Mouse (Mus musculus) urinary bladder, postnatal 25 days (tissue): ENCODE results near the gene Tut1.

Experiments
- DNase-seq: peaks from one replicate; pipeline ENCODE4 v3.0.0; 2022; ENCODE audit warnings: low spot score

Tut1 gene

GRCm38 (mm10) chr19:8953135-8954039, at the start of gene Tut1:
TSS of gene Tut1 (plus strand) at chr19:8953847.
- DNase-seq: peak; percentile 81

- DNase-seq: no peak
These were observed 45.1 kb upstream of the Tut1 start for GRCm38 (mm10) chr19:8908531-8908930.

DNA sequence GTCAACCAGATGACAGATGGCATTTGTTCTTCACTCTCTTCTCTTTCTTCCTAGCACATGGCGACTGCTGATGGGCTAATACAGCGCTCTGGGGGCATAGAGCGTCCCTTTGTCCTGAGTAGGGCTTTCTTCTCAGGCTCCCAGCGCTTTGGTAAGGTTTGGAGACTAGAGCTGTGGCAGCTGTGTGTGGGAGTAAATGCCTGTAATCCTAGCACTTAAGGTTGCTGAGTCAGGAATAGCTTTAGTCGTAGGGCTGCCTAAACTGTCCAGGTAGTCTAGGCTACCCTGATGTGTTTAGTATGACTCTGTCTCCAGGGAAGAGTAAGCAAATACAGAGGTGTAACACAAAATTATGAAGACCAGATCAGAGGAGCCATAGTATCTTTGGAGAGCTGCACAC, 41.8 kb upstream of the Tut1 start:
- no peak for DNase-seq

DNA sequence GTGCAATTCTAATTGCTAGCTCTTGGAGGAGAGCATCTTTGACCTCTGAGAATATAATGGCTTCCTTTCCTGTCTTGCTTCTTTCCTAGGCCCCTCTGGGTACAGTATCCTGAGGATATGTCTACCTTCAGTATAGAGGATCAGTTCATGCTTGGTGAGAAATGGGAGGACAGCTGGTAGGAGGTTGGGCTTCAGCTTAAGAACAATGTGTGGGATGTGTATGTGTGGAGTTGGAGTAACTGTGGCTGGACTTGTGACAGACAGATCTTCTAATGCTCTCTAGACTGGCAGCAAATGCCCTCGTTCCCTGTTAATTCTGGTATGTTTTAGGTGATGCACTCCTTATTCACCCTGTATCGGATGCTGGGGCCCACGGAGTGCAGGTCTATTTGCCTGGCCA, 39.4 kb upstream of the Tut1 start:
- no peak for DNase-seq

DNA sequence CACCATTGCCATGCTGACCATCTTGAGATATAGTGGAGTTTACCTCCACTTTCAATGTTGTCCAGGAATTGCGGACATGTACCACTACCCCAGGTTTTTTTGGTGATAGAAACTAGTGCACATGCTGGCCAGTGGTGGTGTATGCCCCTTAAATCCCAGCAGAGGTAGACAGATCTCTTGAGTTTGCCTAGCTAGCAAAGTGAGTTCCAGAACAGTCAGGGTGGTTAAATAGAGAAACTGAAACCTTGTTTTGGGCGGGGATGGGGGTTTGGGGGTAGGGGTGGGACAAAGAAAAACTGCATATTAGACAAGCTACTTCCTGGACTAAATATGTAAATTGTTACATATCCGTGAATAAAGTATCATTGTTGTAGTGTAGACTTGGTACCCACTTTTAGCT, 34.6 kb upstream of the Tut1 start:
- no peak for DNase-seq

- DNase-seq: no peak
These were observed 34.0 kb upstream of the Tut1 start for GRCm38 (mm10) chr19:8919684-8920072.

GRCm38 (mm10) chr19:8920073-8920736, 33.4 kb upstream of the Tut1 start, which contains the start of gene B3gat3:
TSS of gene B3gat3 (plus strand) at chr19:8920374.
- peak; percentile 92 for DNase-seq

DNA sequence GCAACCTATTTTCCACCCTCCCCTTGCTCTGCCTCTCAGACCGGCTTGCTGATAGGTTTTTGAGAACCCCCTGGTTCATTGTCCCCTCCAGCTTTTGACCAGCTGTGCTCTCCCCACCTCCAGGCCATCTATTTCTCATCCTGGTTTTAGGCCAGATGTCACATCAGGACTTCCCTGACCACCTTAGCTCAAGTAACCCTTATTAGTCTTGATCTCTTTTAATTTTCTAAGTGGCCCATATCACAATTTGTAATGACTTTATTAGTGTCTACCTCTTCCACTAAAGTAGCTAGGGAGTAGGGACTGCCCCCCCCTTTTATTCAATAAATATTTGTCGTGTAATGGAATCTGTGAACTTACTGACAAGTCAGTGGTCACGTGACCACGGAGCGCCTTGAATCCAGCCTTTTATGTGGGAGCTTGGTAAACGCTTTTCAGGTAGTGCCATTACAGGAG, 32.8 kb upstream of the Tut1 start:
- DNase-seq: no peak

DNA sequence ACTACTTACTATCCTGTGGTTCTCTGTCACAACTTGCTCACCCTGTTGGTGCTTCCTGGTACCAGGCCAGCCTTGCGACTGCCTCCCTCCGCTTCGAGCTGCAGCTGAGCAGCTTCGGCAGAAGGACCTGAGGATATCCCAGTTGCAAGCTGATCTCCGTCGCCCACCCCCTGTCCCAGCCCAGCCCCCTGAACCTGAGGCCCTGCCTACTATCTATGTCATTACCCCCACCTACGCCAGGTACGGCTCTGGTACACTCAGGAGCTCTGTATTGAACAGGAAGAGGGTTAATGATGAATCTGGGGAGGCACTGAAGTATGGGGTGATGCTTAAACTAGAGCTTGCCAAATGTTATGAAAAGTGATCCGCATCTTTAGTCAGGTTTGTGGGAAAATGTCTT, 31.9 kb upstream of the Tut1 start:
- no peak for DNase-seq

GRCm38 (mm10) chr19:8926766-8927165, 26.9 kb upstream of the Tut1 start:
- DNase-seq: no peak

DNA sequence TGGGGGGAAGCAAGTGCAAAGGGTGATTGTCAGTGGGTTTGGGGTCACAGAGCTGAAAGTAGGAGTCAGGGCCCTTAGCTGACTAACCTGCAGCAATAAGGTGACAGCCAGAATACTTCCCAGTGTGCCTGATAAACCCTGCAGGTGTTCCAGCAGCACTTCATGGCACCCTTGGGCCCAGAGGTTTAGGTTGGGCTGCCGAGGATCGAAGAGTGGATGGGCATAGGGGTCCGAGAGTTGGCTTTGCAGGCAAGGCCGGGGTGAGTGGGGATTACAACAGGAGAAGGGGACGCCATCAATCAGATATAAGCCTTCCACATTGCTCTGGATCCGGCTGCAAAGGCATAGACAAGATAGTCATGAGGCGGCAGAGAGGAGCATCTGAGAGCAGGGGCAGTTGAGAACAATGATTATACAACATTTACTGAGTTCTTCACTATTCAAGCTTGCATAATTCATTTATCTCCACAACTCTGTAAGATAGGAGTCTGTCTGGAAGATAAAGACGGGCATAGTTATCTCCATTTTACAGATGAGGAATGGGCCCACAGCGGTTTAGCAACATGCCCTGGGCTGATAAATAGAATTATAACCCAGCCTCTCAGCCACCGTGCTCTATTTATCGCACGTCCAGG, 25.6 kb upstream of the Tut1 start:
- DNase-seq: no peak

DNA sequence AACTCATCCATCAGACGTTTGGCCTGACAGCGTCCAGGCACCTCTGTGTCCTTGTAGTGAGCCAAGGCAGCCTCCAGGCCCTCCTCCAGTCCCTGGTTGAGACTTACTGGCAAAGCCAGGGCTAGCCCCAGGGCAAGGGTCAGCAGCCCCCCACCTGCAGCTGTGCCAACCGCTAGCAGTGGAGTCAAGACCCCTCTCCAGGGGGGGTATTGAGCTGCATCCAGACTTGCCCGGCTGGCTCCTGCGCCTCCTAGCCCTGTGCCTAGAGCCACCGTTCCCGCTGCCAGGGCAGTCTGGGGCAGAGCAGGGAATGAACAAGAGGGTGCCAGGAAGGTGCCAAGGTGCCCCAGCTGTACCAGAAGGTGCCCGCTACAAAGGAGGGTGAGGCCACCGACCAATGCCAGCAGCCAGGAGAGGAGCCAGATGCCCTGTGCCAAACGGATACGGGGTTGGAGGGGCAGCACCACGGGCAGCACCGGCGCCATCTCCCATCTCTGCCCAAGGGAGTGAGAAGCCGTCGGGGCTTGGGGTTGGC, 24.9 kb upstream of the Tut1 start:
- no peak for DNase-seq

DNA sequence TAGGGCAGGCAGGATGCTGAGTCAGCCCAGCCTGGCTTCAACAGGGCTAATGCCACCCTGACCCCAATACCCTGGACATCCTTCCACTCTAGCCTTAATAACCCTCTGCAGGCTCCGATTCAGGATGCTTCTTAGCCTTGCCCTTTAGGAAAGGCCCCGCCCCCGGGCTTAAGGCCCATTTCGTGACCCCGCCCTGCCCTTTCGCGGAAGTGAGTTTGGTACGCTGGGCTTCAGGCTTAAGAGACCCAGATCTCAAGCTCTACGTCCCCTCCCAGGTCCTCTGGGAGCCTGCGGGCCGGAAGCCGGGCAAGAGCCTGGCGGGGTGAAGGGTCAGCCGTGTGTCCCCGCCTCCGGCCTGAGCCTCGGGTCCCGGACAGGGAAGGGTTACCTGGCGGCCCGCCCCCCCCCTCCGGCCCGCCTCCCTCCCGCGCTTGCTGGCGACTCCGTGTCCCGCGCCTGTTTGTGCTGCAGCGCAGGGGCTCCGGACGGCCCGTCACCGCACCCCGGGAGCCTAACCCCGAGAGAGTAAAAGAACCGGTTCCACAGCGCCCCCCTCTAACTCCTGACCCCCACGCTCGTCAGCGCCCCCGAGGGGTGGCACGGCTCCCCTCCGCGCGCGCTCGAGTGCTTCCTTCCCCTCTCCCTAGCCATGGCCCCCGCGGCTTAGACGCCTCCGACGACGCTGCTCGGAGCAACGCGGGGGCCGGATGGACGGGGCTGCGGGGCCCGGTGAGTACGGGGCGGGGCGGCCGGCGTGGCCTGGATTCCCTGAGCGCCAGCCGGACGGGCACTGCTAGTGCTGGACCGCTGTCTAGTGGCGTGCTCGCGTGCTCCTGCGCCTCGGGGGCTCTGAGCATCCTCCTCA, 24.2 kb upstream of the Tut1 start, which contains the start of the genes Rom1 and Eml3:
TSS of gene Rom1 (minus strand) at position 133 of the 865 bp plus-strand sequence.
TSS of gene Eml3 (plus strand) at position 329 of the 865 bp plus-strand sequence.
- peak; percentile 84 for DNase-seq

DNA sequence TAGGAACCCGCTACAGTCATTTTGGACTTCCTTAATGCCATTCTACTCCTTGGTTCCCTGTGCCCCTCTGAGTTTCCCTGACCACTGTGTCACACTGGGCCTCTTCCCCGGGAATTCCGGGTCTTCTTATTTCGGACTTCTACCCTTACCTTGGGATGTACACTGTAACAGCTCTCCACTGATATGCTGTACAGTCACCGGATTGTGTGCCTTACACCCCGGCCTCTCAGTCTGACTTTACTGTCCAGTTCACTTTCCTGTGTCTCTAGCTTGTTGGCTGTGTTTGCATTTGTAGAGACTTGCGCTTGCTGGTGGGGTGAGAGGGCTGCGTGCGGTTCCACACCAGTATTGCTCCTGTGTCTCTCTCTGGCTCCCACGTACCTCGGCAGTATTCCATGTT, 23.5 kb upstream of the Tut1 start:
- DNase-seq: no peak

DNA sequence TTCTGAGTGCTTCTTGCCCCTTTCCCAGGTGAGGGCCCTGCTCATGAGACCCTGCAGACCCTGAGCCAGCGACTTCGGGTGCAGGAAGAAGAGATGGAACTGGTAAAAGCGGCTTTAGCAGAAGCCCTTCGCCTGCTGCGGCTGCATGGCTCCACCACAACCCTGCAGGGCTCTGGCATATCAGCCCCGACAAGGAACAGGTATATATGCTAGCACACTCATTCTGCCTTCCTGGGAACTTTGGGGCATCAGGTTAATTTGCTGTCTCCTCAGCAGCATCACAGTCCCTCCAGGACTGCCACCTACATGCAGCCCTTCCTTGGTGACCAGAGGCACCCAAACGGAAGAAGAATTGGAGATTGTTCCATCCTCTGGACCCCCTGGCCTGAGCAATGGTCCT, 22.9 kb upstream of the Tut1 start:
- DNase-seq: no peak

GRCm38 (mm10) chr19:8936736-8937135, 16.9 kb upstream of the Tut1 start:
- no peak for DNase-seq

DNA sequence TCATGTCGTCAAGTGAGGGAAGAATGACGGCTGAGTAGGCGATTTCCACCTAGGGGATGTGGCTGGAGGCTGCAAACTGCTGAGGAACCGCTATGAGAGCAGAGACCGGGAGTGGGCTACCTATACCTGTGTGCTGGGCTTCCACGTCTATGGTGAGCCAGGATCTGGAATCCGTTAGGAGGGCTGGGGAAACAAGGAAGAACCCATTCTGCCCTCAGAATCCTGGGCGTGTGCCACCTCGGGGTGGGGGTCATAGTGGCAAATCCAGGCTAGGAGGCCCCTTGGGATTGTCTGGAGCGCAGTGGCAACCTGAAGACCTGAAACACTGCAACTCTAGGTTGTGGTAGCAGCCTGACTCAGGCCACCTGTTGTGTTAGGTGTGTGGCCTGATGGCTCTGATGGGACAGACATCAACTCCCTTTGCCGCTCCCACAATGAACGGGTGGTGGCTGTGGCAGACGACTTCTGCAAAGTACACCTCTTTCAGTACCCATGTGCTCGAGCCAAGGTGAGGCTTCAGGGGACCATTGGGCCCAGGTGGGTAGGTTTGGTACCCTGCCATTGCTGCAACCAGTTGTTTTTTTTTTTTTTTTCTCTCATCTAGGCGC, 13.0 kb upstream of the Tut1 start:
- no peak for DNase-seq

DNA sequence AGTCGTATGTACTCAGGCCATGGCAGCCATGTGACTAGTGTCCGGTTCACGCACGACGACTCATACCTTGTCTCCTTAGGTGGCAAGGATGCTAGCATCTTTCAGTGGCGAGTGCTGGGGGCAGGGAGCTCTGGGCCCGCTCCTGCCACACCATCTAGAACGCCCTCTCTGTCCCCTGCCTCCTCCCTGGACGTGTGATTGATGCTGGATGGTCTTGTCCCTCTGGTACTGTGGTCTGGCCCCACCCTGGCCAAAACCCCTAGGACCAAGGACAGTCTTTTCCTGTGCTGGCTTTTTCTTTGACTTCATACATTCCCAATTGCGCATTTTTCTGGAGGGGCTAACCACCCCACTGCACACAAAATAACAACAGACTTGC, 12.5 kb upstream of the Tut1 start:
- no peak for DNase-seq

DNA sequence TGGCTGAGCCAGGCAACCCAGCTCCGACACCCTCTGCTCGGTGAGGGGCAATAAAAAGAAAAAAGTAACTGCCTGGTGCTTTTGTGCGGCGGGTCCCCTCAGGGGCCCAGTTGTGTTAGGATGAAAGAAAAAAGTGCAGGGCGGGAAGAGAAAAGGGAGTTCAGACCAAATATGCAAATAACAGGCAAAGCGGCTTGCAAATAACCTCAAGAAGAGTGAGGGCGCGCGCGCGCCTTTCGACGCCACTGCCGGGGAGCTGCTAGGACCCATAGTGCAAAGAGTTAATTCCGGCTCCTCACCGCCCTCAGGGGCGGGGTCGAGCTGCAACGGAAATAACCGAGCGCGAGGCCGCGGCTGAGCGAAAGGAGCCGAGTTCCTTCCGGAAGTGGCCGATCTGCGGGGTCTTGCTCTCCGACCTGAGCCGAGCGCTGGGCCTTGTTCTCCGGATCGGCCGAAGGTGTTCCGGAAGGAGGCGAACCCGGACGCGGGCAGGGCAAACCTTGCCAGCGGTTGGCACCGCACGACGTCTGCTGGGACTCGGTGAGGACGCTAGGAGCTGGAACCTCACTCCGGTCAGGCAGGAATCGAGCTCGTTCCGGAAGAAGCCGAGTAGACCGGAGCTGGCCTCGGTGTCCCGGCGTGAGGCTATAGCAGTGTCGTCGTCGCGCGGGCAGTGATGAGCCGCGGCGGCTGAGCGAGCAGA, 12.0 kb upstream of the Tut1 start, which contains the start of gene Mta2:
TSS of gene Mta2 (plus strand) at position 361 of the 703 bp plus-strand sequence.
- DNase-seq: peak; percentile 95

DNA sequence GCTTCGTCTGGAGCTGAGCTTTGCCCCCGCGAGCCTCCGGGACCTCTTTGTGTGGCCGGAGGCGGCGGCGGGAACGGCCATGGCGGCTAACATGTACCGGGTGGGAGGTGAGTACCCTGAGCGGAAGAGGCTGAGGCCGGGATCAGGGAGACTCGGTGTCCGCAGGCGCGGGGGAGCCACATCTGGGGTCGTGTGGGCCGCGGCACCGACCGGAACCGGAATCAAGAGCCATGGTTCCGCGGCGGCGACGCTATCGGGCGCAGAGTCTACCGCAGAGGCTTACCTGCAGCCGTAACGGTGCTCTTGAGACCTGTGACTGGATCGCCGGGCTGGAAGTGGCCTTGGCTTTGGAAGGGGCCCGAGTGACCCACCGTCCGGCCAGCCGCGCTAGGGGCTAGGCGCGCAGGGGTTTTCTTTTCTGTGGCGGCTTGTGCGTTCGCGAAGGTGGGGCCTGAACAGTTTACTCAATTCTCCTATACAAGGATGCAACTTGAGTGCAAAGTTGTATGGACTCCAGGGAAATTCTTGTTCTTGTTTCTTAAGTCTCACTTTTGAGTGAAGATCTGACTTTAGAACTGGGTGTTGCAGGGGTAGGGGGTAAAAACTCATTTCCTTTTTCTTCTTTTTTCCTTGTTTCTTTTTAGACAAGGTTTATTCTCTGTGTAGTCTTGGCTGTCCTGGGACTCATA, 11.2 kb upstream of the Tut1 start:
- DNase-seq: no peak
